Mouse (Mus musculus) embryonic facial prominence, embryonic 14.5 days (tissue): ENCODE measurements around the gene Pkdcc. TPM values are rescaled to one million over a fixed set of nuclear protein-coding genes. Genes with fewer than 3 reads are reported as not detected.
A peak's percentile ranks its signal among the peaks of the same experiment; 100 is the strongest.

Experiments used
- ATAC-seq: fragments of 200-750 bp; cut with Nextera tagmentation; 2 replicates; pipeline ENCODE4 v1.8.0; 2017; ENCODE audit warnings: low read depth, moderate number of reproducible peaks, moderate TSS enrichment
- DNase-seq: peaks from one replicate; pipeline ENCODE4 v3.0.0-alpha.2; 2015; ENCODE audit warnings: low spot score
- H3K27ac ChIP-seq: fragments of 300-500 bp; sonication (generic); replicated peaks from 2 replicates; pipeline ENCODE4 v1.5.1; 2014; ENCODE audit warnings: low read depth, mild to moderate bottlenecking, low read length, moderate library complexity
- H3K27me3 ChIP-seq: fragments of 300-500 bp; sonication (generic); replicated peaks from 2 replicates; pipeline ENCODE4 v1.6.1; 2014; ENCODE audit warnings: low read length; ENCODE audit not compliant: control insufficient read depth, insufficient read depth
- H3K36me3 ChIP-seq: fragments of 300-500 bp; sonication (generic); 2 replicates; pipeline ENCODE4 v1.6.1; 2014; ENCODE audit warnings: low read length, mixed read lengths; ENCODE audit not compliant: control insufficient read depth, insufficient read depth
- H3K4me1 ChIP-seq: fragments of 300-500 bp; sonication (generic); 2 replicates; pipeline ENCODE4 v1.6.1; 2014; ENCODE audit warnings: antibody characterized with exemption, low read length; ENCODE audit not compliant: control insufficient read depth, insufficient read depth
- H3K4me2 ChIP-seq: fragments of 300-500 bp; sonication (generic); 2 replicates; pipeline ENCODE4 v1.6.1; 2014; ENCODE audit warnings: low read depth, mild to moderate bottlenecking, low read length, moderate library complexity, mixed read lengths
- H3K4me3 ChIP-seq: fragments of 300-500 bp; sonication (generic); 2 replicates; pipeline ENCODE4 v1.5.1; 2014; ENCODE audit warnings: low read depth, mild to moderate bottlenecking, low read length
- H3K9ac ChIP-seq: fragments of 300-500 bp; sonication (generic); 2 replicates; pipeline ENCODE4 v1.6.1; 2014; ENCODE audit warnings: low read depth, mild to moderate bottlenecking, low read length, moderate library complexity, mixed read lengths
- H3K9me3 ChIP-seq: fragments of 300-500 bp; sonication (generic); 2 replicates; pipeline ENCODE4 v1.6.1; 2016; ENCODE audit warnings: low read length; ENCODE audit not compliant: control insufficient read depth
- WGBS: fragments of 180-500 bp; shearing (Covaris S2); extraction: QIAGEN DNeasy Blood & Tissue Kit; methylation state at CpG from one replicate; pipeline ENCODE4 v1.1.7; 2014; 5-methylcytosine and 5-hydroxymethylcytosine counted together
- polyA plus RNA-seq: library from polyadenylated mRNA; unstranded; fragments of >200 nt; fragmentation: Nextera tagmentation; extraction: Ambion mirVana; gene quantifications from 2 replicates; pipeline ENCODE4 v1.2.1, GENCODE M21; 2014

The Pkdcc gene
- polyA plus RNA-seq, 1 experiment from 2014 or later: 26.2 TPM

GRCm38 (mm10) chr17:83222705-83223104 is 7.6 kb downstream of the Pkdcc start:
- ATAC-seq (0 out of 2 replicates have a peak, but pooled peaks have one; percentile 5), DNase-seq (no peak)
- peaks cover 51% of the 10 kb centered on the region for H3K36me3 ChIP-seq
- no peaks in the 10 kb centered on the region for H3K27me3 ChIP-seq
- peaks cover 5% of the 10 kb centered on the region; the same call in 1 of the 2 replicates for H3K4me1 ChIP-seq
- no peaks in the 10 kb centered on the region for H3K9me3 ChIP-seq
- H3K4me3 ChIP-seq: no peak overlapping the region
- no peak overlapping the region for H3K4me2 ChIP-seq
- no peak overlapping the region for H3K9ac ChIP-seq
- 63% methylated on average over 3 of the region's 3 CpGs for WGBS
- H3K27ac ChIP-seq: no peak overlapping the region

DNA sequence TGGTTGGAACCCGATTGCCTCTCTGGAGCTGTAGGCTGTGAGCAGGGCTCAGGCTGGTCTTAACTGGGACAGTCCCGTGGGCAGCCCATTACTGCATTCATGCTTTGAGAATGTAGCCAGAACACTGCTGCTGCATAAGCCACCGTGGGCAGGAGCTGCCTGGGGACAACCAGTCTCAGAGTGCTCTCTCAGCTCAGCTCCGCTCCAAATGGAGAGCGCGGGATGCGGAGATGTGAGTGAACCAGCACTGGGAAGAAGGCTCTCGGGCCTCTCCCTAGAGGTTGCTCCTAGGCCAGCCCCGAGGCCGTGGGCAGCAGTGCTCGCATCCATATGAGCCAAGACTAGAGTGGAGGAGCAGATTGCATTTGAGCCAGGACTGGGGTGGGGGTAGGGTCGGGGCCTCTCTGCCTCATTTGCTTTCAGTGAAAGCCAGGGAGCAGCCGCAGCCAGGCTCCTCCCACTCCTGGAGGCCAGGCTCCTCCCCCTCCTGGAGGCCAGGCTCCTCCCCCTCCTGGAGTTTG is 9.4 kb downstream of the Pkdcc start:
- no peak overlapping the region for H3K4me2 ChIP-seq
- WGBS: 58% methylated on average over 13 of the region's 13 CpGs
- ATAC-seq: no peak
- no peaks in the 10 kb centered on the region for H3K27me3 ChIP-seq
- no peaks in the 10 kb centered on the region for H3K4me1 ChIP-seq
- no peak for DNase-seq
- peaks cover 51% of the 10 kb centered on the region for H3K36me3 ChIP-seq
- no peak overlapping the region for H3K27ac ChIP-seq
- H3K4me3 ChIP-seq: no peak overlapping the region
- no peaks in the 10 kb centered on the region for H3K9me3 ChIP-seq
- H3K9ac ChIP-seq: no peak overlapping the region

GRCm38 (mm10) chr17:83226395-83226986 is 11.4 kb downstream of the Pkdcc start:
- Histone ChIP-seq H3K9me3 (no peaks in the 10 kb centered on the region), H3K36me3 (peaks cover 42% of the 10 kb centered on the region), H3K9ac (no peak overlapping the region), H3K27ac (no peak overlapping the region), H3K4me2 (no peak overlapping the region), H3K4me1 (no peaks in the 10 kb centered on the region), H3K4me3 (no peak overlapping the region), H3K27me3 (no peaks in the 10 kb centered on the region)
- ATAC-seq (no peak), DNase-seq (no peak)
- WGBS: 61% methylated on average over 8 of the region's 8 CpGs

DNA sequence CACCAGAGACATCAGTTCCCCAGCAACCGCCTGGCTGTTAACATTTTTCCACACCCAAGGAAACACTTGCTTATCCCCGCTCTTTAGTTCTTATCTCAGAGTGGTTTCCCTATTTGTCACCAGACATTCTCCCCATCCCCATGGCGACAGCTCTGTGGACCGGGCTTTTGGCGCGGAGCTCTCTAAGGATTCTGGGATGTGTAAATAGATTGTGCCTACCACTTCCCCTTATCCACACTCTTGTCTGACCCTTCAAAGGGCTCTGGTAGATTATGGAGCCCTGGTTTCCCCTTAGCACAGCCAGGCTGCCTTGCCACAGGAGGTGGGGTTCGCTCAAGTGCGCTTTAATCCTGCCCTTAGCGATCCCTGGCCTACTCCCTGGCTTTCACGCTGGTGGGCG is 16.3 kb downstream of the Pkdcc start:
- H3K9ac ChIP-seq: no peak overlapping the region
- no peak for ATAC-seq
- WGBS: 72% methylated on average over 11 of the region's 11 CpGs
- H3K4me1 ChIP-seq: no peaks in the 10 kb centered on the region; the same call in 1 of the 2 replicates
- H3K27ac ChIP-seq: no peak overlapping the region
- H3K4me3 ChIP-seq: no peak overlapping the region
- no peaks in the 10 kb centered on the region for H3K27me3 ChIP-seq
- no peaks in the 10 kb centered on the region for H3K9me3 ChIP-seq
- no peaks in the 10 kb centered on the region for H3K36me3 ChIP-seq
- H3K4me2 ChIP-seq: no peak overlapping the region
- no peak for DNase-seq

- Histone ChIP-seq H3K9ac (no peak overlapping the region), H3K9me3 (no peaks in the 10 kb centered on the region), H3K4me3 (no peak overlapping the region), H3K4me2 (no peak overlapping the region), H3K4me1 (peaks cover 6% of the 10 kb centered on the region), H3K27me3 (no peaks in the 10 kb centered on the region), H3K36me3 (no peaks in the 10 kb centered on the region), H3K27ac (no peak overlapping the region)
- WGBS: 78% methylated on average over 10 of the region's 10 CpGs
- ATAC-seq (no peak), DNase-seq (no peak)
Measured at GRCm38 (mm10) chr17:83235227-83235626, 20.1 kb downstream of the Pkdcc start.

GRCm38 (mm10) chr17:83236202-83236601 is 21.1 kb downstream of the Pkdcc start:
- Histone ChIP-seq H3K4me1 (peaks cover 6% of the 10 kb centered on the region), H3K4me2 (no peak overlapping the region), H3K4me3 (no peak overlapping the region), H3K27ac (no peak overlapping the region), H3K9ac (no peak overlapping the region), H3K27me3 (no peaks in the 10 kb centered on the region), H3K9me3 (no peaks in the 10 kb centered on the region), H3K36me3 (no peaks in the 10 kb centered on the region)
- WGBS: 46% methylated on average over 8 of the region's 8 CpGs
- ATAC-seq (no peak), DNase-seq (no peak)

DNA sequence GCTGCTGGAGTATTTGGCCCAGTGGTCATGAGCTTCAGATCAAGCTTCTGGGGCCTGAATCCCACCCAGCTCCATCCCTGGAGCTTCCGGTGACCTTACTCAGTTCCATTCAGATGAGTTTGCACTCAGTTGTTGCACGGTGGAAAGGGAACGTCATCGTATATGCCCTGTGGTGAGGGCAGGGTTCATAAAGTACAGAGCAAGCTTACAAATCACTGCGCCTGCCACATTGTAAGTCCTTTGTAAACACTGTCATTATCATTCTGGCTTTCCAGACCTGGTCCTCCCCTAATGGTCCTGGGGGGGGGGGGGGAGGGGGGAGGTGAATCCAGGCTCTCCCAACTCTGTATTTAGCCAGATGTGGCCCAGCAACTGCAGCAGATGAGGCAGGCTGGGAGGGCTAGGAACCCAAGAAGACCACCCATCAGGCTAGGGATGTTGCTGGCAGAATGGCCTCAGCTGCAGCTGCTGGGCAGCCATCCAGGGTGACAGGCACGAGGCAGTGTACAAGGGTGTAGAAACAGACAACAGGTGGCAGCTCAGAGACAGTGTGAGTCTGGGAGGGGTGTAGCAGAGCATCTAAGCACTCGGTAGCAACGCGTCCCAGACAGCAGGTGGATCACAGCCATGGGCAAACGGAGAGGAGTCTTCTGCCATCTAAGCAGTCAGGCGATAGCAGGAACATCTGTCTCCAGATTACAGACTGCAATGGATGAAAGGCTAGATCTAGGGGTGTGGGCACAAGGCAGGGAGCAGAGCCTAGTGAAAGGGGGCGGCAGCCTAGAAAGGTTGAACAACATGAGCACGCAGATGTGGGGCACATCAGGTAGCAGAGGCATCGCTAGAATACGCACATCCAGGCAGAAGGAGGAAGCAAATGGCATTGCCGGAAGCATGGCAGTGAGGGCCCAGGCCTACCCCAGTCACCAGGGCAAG is 23.3 kb downstream of the Pkdcc start:
- Histone ChIP-seq H3K36me3 (no peaks in the 10 kb centered on the region), H3K4me3 (no peak overlapping the region), H3K9ac (no peak overlapping the region), H3K27ac (no peak overlapping the region), H3K4me2 (no peak overlapping the region), H3K27me3 (no peaks in the 10 kb centered on the region), H3K9me3 (no peaks in the 10 kb centered on the region), H3K4me1 (peaks cover 6% of the 10 kb centered on the region)
- ATAC-seq (peak; percentile 89), DNase-seq (peak; percentile 88)
- WGBS: 58% methylated on average over 16 of the region's 16 CpGs

GRCm38 (mm10) chr17:83244502-83244901 is 29.4 kb downstream of the Pkdcc start:
- no peak for DNase-seq
- no peak overlapping the region for H3K4me2 ChIP-seq
- 75% methylated on average over 1 of the region's 1 CpGs for WGBS
- no peak overlapping the region for H3K27ac ChIP-seq
- H3K9ac ChIP-seq: no peak overlapping the region
- H3K9me3 ChIP-seq: no peaks in the 10 kb centered on the region
- no peaks in the 10 kb centered on the region for H3K36me3 ChIP-seq
- H3K4me3 ChIP-seq: no peak overlapping the region
- 0 out of 2 replicates have a peak, but pooled peaks cover 3% of the 10 kb centered on the region for H3K4me1 ChIP-seq
- no peak for ATAC-seq
- peaks cover 8% of the 10 kb centered on the region; the same call in 1 of the 2 replicates for H3K27me3 ChIP-seq
